9 mouse cellular contexts compared by ENCODE assay signal in the genomic region with DNA sequence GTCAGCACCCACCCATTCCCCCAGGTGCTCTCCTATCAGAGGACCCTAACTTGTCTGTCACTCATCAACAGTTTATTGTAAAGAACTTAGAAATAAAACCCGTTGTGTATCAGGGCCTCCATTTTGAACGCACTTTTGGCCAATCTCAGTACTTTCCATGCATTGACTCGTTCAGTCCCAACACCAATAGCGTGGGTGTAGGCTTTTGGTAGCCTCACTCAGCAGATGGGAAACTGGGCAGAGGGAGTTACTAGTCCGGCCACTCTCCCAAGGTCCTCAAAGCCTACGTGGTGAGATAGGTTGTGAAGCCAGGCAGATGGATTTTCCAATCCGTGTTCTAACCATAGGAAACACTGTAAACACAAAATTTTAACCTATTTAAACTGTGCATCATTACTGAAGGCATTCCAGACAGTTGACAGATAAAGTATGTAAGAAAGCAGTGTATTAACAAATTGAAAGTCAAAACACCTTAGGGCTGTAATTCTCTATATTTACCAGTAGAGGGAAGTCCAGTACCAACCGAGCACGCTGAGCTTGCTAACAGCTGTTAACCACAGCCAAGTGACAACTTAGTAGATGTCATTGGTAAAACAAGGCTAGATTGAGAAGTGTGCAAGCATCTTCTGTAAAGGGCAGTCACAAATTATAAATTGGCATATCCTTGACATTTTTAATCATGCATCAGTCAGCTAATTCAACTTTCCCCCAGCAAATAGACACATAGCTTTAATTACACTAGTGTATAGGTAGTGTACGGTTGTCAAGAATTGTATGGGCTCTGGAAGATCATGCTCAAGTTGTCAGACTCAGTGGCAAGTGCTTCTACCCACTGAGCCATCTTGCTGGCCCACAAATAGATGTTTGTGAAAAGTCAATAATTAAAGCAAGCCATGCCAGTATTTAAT. TPM values are rescaled to one million over a fixed set of nuclear protein-coding genes. Genes with fewer than 3 reads are reported as not detected.
DNase-seq lines count a peak whose midpoint lies in the region; ATAC-seq and TF ChIP-seq lines count a peak whose summit lies in the region.
"Had no signal": no experiment of that assay in that cellular context is flagged by ENCODE, and none has a peak within 500 bp of the region (broad histone marks: within the 10 kb centered on the region; RNA-seq: fewer than 3 reads in every experiment).

No protein-coding gene starts in this region.

- no peak overlapping the region for H3K4me3 ChIP-seq in liver, adult 2 months (ENCODE audit: insufficient read depth, low read depth, low read length)
- H3K4me3 ChIP-seq in liver, embryonic 11.5 days (ENCODE audit: low read depth, low read length) = no peak overlapping the region
- no peak overlapping the region for H3K4me3 ChIP-seq in midbrain, postnatal 0 days (ENCODE audit: low read depth, low read length)
- H3K4me3 ChIP-seq: heart, embryonic 15.5 days had no signal

- ATAC-seq in liver, embryonic 11.5 days (replicated peaks; ENCODE audit: low FRiP score) = no peak
- ATAC-seq in erythroblast, adult 5-6 weeks (replicated peaks; ENCODE audit: low FRiP score, poor library complexity, severe bottlenecking) = peak; percentile 72; the same call in 1 of the 2 replicates
- peak; percentile 67; the same call in 1 of the 2 replicates for ATAC-seq in midbrain, postnatal 0 days (ENCODE audit: low FRiP score)

- peak; percentile 46 for TF ChIP-seq CTCF in liver, adult 2 months (IDR thresholded peaks at IDR 0.05; ENCODE audit: low read depth, low read length)
- peak; percentile 97 for TF ChIP-seq CTCF in midbrain, postnatal 0 days (IDR thresholded peaks at IDR 0.05)

- TF ChIP-seq POLR2A in liver, adult 2 months (IDR thresholded peaks at IDR 0.05; ENCODE audit: extremely low read depth, insufficient read depth, low read length) = no peak

- no peak overlapping the region for H3K27ac ChIP-seq in liver, adult 2 months (replicated peaks; ENCODE audit: insufficient read depth, low read depth, low read length)
- no peak overlapping the region for H3K27ac ChIP-seq in liver, embryonic 11.5 days (ENCODE audit: low read depth, low read length)
- H3K27ac ChIP-seq in midbrain, postnatal 0 days (ENCODE audit: low read depth, low read length) = no peak overlapping the region
- H3K27ac ChIP-seq: heart, embryonic 15.5 days had no signal

- no peaks in the 10 kb centered on the region for H3K4me1 ChIP-seq in liver, adult 2 months (ENCODE audit: control insufficient read depth, insufficient read depth, low read length)
- H3K4me1 ChIP-seq in liver, embryonic 11.5 days (replicated peaks; ENCODE audit: control insufficient read depth, insufficient read depth, low read length) = no peaks in the 10 kb centered on the region
- no peaks in the 10 kb centered on the region for H3K4me1 ChIP-seq in midbrain, postnatal 0 days (ENCODE audit: insufficient read depth, low read length)
- H3K4me1 ChIP-seq: heart, embryonic 15.5 days had no signal

- no peaks in the 10 kb centered on the region for H3K79me2 ChIP-seq in liver, adult 2 months (ENCODE audit: control insufficient read depth, insufficient read depth, low read length)

- H3K4me2 ChIP-seq in liver, embryonic 11.5 days = no peak overlapping the region
- H3K4me2 ChIP-seq in midbrain, postnatal 0 days (ENCODE audit: low read depth, low read length, poor library complexity, severe bottlenecking) = no peak overlapping the region
- H3K4me2 ChIP-seq: heart, embryonic 15.5 days had no signal

- DNase-seq in embryo, embryonic 10 days (ENCODE audit: low spot score) = peak; percentile 59
- DNase-seq in embryo, embryonic 9.5 days (ENCODE audit: extremely low spot score) = no peak
- peak; percentile 48 for DNase-seq in liver, adult 2 months (ENCODE audit: extremely low read depth, low read depth, low spot score)
- no peak for DNase-seq in liver, embryonic 11.5 days (ENCODE audit: low spot score)
- peak; percentile 82 for DNase-seq in midbrain, postnatal 0 days (ENCODE audit: low spot score)
- no peak for DNase-seq in right cerebral cortex, postnatal 14 days
- DNase-seq in spleen, postnatal 10 days (ENCODE audit: low spot score in 2 of 2) = no peak

- H3K36me3 ChIP-seq in liver, adult 2 months (ENCODE audit: control insufficient read depth, insufficient read depth, low read length) = no peaks in the 10 kb centered on the region
- H3K36me3 ChIP-seq in liver, embryonic 11.5 days (ENCODE audit: control insufficient read depth, insufficient read depth, low read length) = peaks cover 4% of the 10 kb centered on the region; the same call in 1 of the 2 replicates
- no peaks in the 10 kb centered on the region for H3K36me3 ChIP-seq in midbrain, postnatal 0 days (ENCODE audit: insufficient read depth, low read length)

- no peaks in the 10 kb centered on the region for H3K9me3 ChIP-seq in liver, embryonic 11.5 days (ENCODE audit: control insufficient read depth, low read length)
- H3K9me3 ChIP-seq in midbrain, postnatal 0 days (ENCODE audit: low read length) = no peaks in the 10 kb centered on the region
- H3K9me3 ChIP-seq: heart, embryonic 15.5 days had no signal

- 62% methylated on average over 10 of the region's 10 CpGs for WGBS in liver, adult 2 months
- 64% methylated on average over 10 of the region's 10 CpGs for WGBS in liver, embryonic 11.5 days
- WGBS in midbrain, postnatal 0 days = 65% methylated on average over 10 of the region's 10 CpGs

- no peak overlapping the region for H3K9ac ChIP-seq in liver, adult 2 months (ENCODE audit: low read depth, low read length)
- H3K9ac ChIP-seq in liver, embryonic 11.5 days (ENCODE audit: low read depth, low read length) = no peak overlapping the region
- H3K9ac ChIP-seq in midbrain, postnatal 0 days (replicated peaks; ENCODE audit: low read length, poor library complexity, severe bottlenecking) = no peak overlapping the region
- H3K9ac ChIP-seq: heart, embryonic 15.5 days had no signal

- no peaks in the 10 kb centered on the region for H3K27me3 ChIP-seq in liver, adult 2 months (ENCODE audit: control insufficient read depth, insufficient read depth, low read length)
- no peaks in the 10 kb centered on the region for H3K27me3 ChIP-seq in liver, embryonic 11.5 days (replicated peaks; ENCODE audit: control insufficient read depth, insufficient read depth, low read length)
- no peaks in the 10 kb centered on the region for H3K27me3 ChIP-seq in midbrain, postnatal 0 days (ENCODE audit: insufficient read depth, low read length)
- H3K27me3 ChIP-seq: heart, embryonic 15.5 days had no signal

RNA-seq across cellular contexts. Expression of a gene that starts 14.2 kb away (rescaled TPM):
- total RNA-seq in liver, adult 2 months (2014; rRNA removed) = 0.13 TPM in 1 of 2 replicates, not detected in the other
- 0.05 TPM in 1 of 2 replicates, not detected in the other for polyA plus RNA-seq in liver, adult 2 months (2012; rRNA removed)
- 3.0 and 4.1 TPM in 2 replicates for polyA plus RNA-seq in liver, embryonic 11.5 days (2014; fragmentation: Nextera tagmentation; extraction: Ambion mirVana)
- 20.8 and 24.5 TPM in 2 replicates for total RNA-seq in erythroblast, adult 5-6 weeks (2015; ENCODE audit: low replicate concordance)
- total RNA-seq in erythroblast, adult 5-6 weeks (2017; ENCODE audit: low replicate concordance) = 5.2 and 10.9 TPM in 2 replicates
- 0.27 and 0.94 TPM in 2 replicates for total RNA-seq in midbrain, postnatal 0 days (2014; rRNA removed)
- polyA plus RNA-seq in midbrain, postnatal 0 days (2015; fragmentation: Nextera tagmentation; extraction: Ambion mirVana) = 0.23 and 0.34 TPM in 2 replicates

RNA-seq across cellular contexts. Expression of a gene that starts 49.5 kb away (rescaled TPM):
- 56.0 and 73.1 TPM in 2 replicates for total RNA-seq in liver, adult 2 months (2014; rRNA removed)
- polyA plus RNA-seq in liver, adult 2 months (2012; rRNA removed) = 4.7 and 6.9 TPM in 2 replicates
- 129 and 133 TPM in 2 replicates for polyA plus RNA-seq in liver, embryonic 11.5 days (2014; fragmentation: Nextera tagmentation; extraction: Ambion mirVana)
- 70.5 and 83.8 TPM in 2 replicates for total RNA-seq in erythroblast, adult 5-6 weeks (2015; ENCODE audit: low replicate concordance)
- total RNA-seq in erythroblast, adult 5-6 weeks (2017; ENCODE audit: low replicate concordance) = 218 and 248 TPM in 2 replicates
- 91.1 and 137 TPM in 2 replicates for total RNA-seq in midbrain, postnatal 0 days (2014; rRNA removed)
- polyA plus RNA-seq in midbrain, postnatal 0 days (2015; fragmentation: Nextera tagmentation; extraction: Ambion mirVana) = 84.8 and 101 TPM in 2 replicates

Comparison
In these comparisons a context has a peak if more than half of its experiments do, and no peak if none do; other contexts are left out.
1. DNase-seq: peak in embryo, embryonic 10 days (single experiment), liver, adult 2 months (single experiment) and midbrain, postnatal 0 days (single experiment); none in embryo, embryonic 9.5 days (single experiment), liver, embryonic 11.5 days (single experiment), right cerebral cortex, postnatal 14 days (single experiment) and spleen, postnatal 10 days (0 of 2).